Mouse (Mus musculus) midbrain, embryonic 14.5 days (tissue): Measurements from ENCODE around the gene Keg1. TPM values are rescaled to one million over a fixed set of nuclear protein-coding genes. Genes with fewer than 3 reads are reported as not detected.
"Not testable (repeated sequence)": the region's sequence is repeated elsewhere in the genome, so short reads cannot be mapped to it uniquely, and the experiment has no call there.

Source experiments
- ATAC-seq: fragments of 200-750 bp; cut with Nextera tagmentation; 2 replicates; pipeline ENCODE4 v1.8.0; 2017; ENCODE audit warnings: moderate number of reproducible peaks, moderate library complexity; ENCODE audit not compliant: low FRiP score, low TSS enrichment
- DNase-seq: peaks from one replicate; pipeline ENCODE4 v3.0.0-alpha.2; 2015
- H3K27ac ChIP-seq: fragments of 300-500 bp; sonication (generic); replicated peaks from 2 replicates; pipeline ENCODE4 v1.5.1; 2014; ENCODE audit warnings: mild to moderate bottlenecking, low read depth, low read length, moderate library complexity
- H3K27me3 ChIP-seq: fragments of 300-500 bp; sonication (generic); 2 replicates; pipeline ENCODE4 v1.6.1; 2014; ENCODE audit warnings: low read length, control low read depth, mixed read lengths; ENCODE audit not compliant: control insufficient read depth, insufficient read depth
- H3K36me3 ChIP-seq: fragments of 300-500 bp; sonication (generic); 2 replicates; pipeline ENCODE4 v1.6.1; 2014; ENCODE audit warnings: low read length, control low read depth; ENCODE audit not compliant: control insufficient read depth, insufficient read depth
- H3K4me1 ChIP-seq: fragments of 300-500 bp; sonication (generic); 2 replicates; pipeline ENCODE4 v1.6.1; 2014; ENCODE audit warnings: mild to moderate bottlenecking, antibody characterized with exemption, low read length, control low read depth; ENCODE audit not compliant: control insufficient read depth, insufficient read depth
- H3K4me2 ChIP-seq: fragments of 300-500 bp; sonication (generic); 2 replicates; pipeline ENCODE4 v1.6.1; 2014; ENCODE audit warnings: mild to moderate bottlenecking, low read length, moderate library complexity
- H3K4me3 ChIP-seq: fragments of 300-500 bp; sonication (generic); replicated peaks from 2 replicates; pipeline ENCODE4 v1.5.1; 2014; ENCODE audit warnings: low read depth, low read length
- H3K9ac ChIP-seq: fragments of 300-500 bp; sonication (generic); replicated peaks from 2 replicates; pipeline ENCODE4 v1.6.1; 2014; ENCODE audit warnings: mild to moderate bottlenecking, low read length, moderate library complexity
- H3K9me3 ChIP-seq: fragments of 300-500 bp; sonication (generic); 2 replicates; pipeline ENCODE4 v1.6.1; 2016; ENCODE audit warnings: low read length, control low read depth, mixed read lengths; ENCODE audit not compliant: control insufficient read depth
- WGBS: fragments of 180-500 bp; shearing (Covaris S2); extraction: QIAGEN DNeasy Blood & Tissue Kit; methylation state at CpG from one replicate; pipeline ENCODE4 v1.1.7; 2014; 5-methylcytosine and 5-hydroxymethylcytosine counted together
- polyA plus RNA-seq: library from polyadenylated mRNA; unstranded; fragments of >200 nt; fragmentation: Nextera tagmentation; extraction: Ambion mirVana; gene quantifications from 2 replicates; pipeline ENCODE4 v1.2.1, GENCODE M21; 2014

Keg1 gene
- polyA plus RNA-seq = not detected in 2 replicates

GRCm38 (mm10) chr19:12695590-12695989 is at the start of gene Keg1:
Gene Keg1, plus strand, starts transcription at chr19:12695786.
- no peak within 1 kb of the TSS for H3K4me3 ChIP-seq
- WGBS = 87% methylated on average over 3 of the region's 3 CpGs
- H3K27me3 ChIP-seq = no peaks in the 10 kb centered on the region
- ATAC-seq (no peak), DNase-seq (no peak)
- no peaks in the 10 kb centered on the region for H3K4me1 ChIP-seq
- no peak within 1 kb of the TSS for H3K9ac ChIP-seq
- H3K4me2 ChIP-seq = no peak within 1 kb of the TSS
- no peaks in the 10 kb centered on the region for H3K9me3 ChIP-seq
- H3K36me3 ChIP-seq = no peaks in the 10 kb centered on the region
- H3K27ac ChIP-seq = no peak within 1 kb of the TSS

GRCm38 (mm10) chr19:12649511-12649910 is 46.1 kb upstream of the Keg1 start:
- H3K27ac ChIP-seq = no peak overlapping the region
- H3K27me3 ChIP-seq = no peaks in the 10 kb centered on the region
- H3K36me3 ChIP-seq = no peaks in the 10 kb centered on the region
- DNase-seq (no peak), ATAC-seq (no peak)
- no peaks in the 10 kb centered on the region for H3K4me1 ChIP-seq
- no peak overlapping the region for H3K4me3 ChIP-seq
- no peak overlapping the region for H3K9ac ChIP-seq
- H3K9me3 ChIP-seq = no peaks in the 10 kb centered on the region
- no peak overlapping the region for H3K4me2 ChIP-seq

- no peak overlapping the region for H3K4me2 ChIP-seq
- H3K27me3 ChIP-seq = no peaks in the 10 kb centered on the region
- H3K9me3 ChIP-seq = no peaks in the 10 kb centered on the region
- H3K4me1 ChIP-seq = no peaks in the 10 kb centered on the region
- H3K9ac ChIP-seq = no peak overlapping the region
- ATAC-seq (no peak), DNase-seq (no peak)
- no peak overlapping the region for H3K27ac ChIP-seq
- no peak overlapping the region for H3K4me3 ChIP-seq
- H3K36me3 ChIP-seq = no peaks in the 10 kb centered on the region
- 75% methylated on average over 1 of the region's 1 CpGs for WGBS
Measured at GRCm38 (mm10) chr19:12666156-12666555, 29.4 kb upstream of the Keg1 start.

GRCm38 (mm10) chr19:12668601-12669000 is 27.0 kb upstream of the Keg1 start:
- not testable (repeated sequence) for H3K27me3 ChIP-seq, H3K36me3 ChIP-seq, H3K4me2 ChIP-seq, DNase-seq, H3K4me1 ChIP-seq, ATAC-seq, H3K9me3 ChIP-seq, H3K27ac ChIP-seq, H3K9ac ChIP-seq, H3K4me3 ChIP-seq
- 97% methylated on average over 3 of the region's 3 CpGs for WGBS

GRCm38 (mm10) chr19:12670139-12670538 is 25.4 kb upstream of the Keg1 start, which contains the start of gene Olfr1442:
Gene Olfr1442, plus strand, starts transcription at chr19:12670439.
- no peak for DNase-seq
- no peak within 1 kb of the TSS for H3K27ac ChIP-seq
- no peak within 1 kb of the TSS for H3K4me2 ChIP-seq
- no peaks in the 10 kb centered on the region for H3K27me3 ChIP-seq
- no peak for ATAC-seq
- no peaks in the 10 kb centered on the region for H3K9me3 ChIP-seq
- H3K36me3 ChIP-seq = no peaks in the 10 kb centered on the region
- no peak within 1 kb of the TSS for H3K9ac ChIP-seq
- no peaks in the 10 kb centered on the region for H3K4me1 ChIP-seq
- H3K4me3 ChIP-seq = no peak within 1 kb of the TSS

GRCm38 (mm10) chr19:12671051-12671450 is 24.5 kb upstream of the Keg1 start:
- Histone ChIP-seq H3K4me1 (no peaks in the 10 kb centered on the region), H3K27ac (no peak overlapping the region), H3K4me3 (no peak overlapping the region), H3K27me3 (no peaks in the 10 kb centered on the region), H3K4me2 (no peak overlapping the region), H3K9ac (no peak overlapping the region), H3K9me3 (no peaks in the 10 kb centered on the region), H3K36me3 (no peaks in the 10 kb centered on the region)
- no peak for DNase-seq
- WGBS = 84% methylated on average over 4 of the region's 4 CpGs
- no peak for ATAC-seq

- Histone ChIP-seq H3K4me1 (no peaks in the 10 kb centered on the region), H3K27me3 (no peaks in the 10 kb centered on the region), H3K9me3 (no peaks in the 10 kb centered on the region), H3K9ac (no peak within 1 kb of the TSS), H3K4me2 (no peak within 1 kb of the TSS), H3K36me3 (no peaks in the 10 kb centered on the region), H3K27ac (no peak within 1 kb of the TSS), H3K4me3 (no peak within 1 kb of the TSS)
- no peak for DNase-seq
- no peak for ATAC-seq
- WGBS = 69% methylated on average over 3 of the region's 3 CpGs
Measured at GRCm38 (mm10) chr19:12677812-12678211, 17.8 kb upstream of the Keg1 start, which contains the start of gene Olfr1443. Gene Olfr1443, plus strand, starts transcription at chr19:12678112.

GRCm38 (mm10) chr19:12684638-12685037 is 10.9 kb upstream of the Keg1 start:
- H3K9ac ChIP-seq = no peak overlapping the region
- H3K27me3 ChIP-seq = no peaks in the 10 kb centered on the region
- no peaks in the 10 kb centered on the region for H3K4me1 ChIP-seq
- H3K36me3 ChIP-seq = no peaks in the 10 kb centered on the region
- ATAC-seq (no peak), DNase-seq (no peak)
- no peaks in the 10 kb centered on the region for H3K9me3 ChIP-seq
- no peak overlapping the region for H3K4me3 ChIP-seq
- no peak overlapping the region for H3K4me2 ChIP-seq
- H3K27ac ChIP-seq = no peak overlapping the region

GRCm38 (mm10) chr19:12685231-12685630 is 10.4 kb upstream of the Keg1 start:
- H3K4me3 ChIP-seq = no peak overlapping the region
- no peaks in the 10 kb centered on the region for H3K9me3 ChIP-seq
- no peak overlapping the region for H3K4me2 ChIP-seq
- DNase-seq = no peak
- H3K9ac ChIP-seq = no peak overlapping the region
- H3K4me1 ChIP-seq = no peaks in the 10 kb centered on the region
- H3K27ac ChIP-seq = no peak overlapping the region
- H3K36me3 ChIP-seq = no peaks in the 10 kb centered on the region
- no peaks in the 10 kb centered on the region for H3K27me3 ChIP-seq
- ATAC-seq = no peak
